Mouse (Mus musculus) liver, embryonic 16.5 days (tissue): ENCODE data around the gene Sdr39u1. TPM values are rescaled to one million over a fixed set of nuclear protein-coding genes. Genes with fewer than 3 reads are reported as not detected.

Source experiments
- ATAC-seq: fragments of 200-750 bp; cut with Nextera tagmentation; 2 replicates; pipeline ENCODE4 v1.8.0; 2017; ENCODE audit warnings: low read depth, mild to moderate bottlenecking, moderate number of reproducible peaks, moderate library complexity
- H3K27ac ChIP-seq: fragments of 300-500 bp; sonication (generic); 2 replicates; pipeline ENCODE4 v1.5.1; 2014; ENCODE audit warnings: mild to moderate bottlenecking, low read length
- H3K27me3 ChIP-seq: fragments of 300-500 bp; sonication (generic); 2 replicates; pipeline ENCODE4 v1.6.1; 2014; ENCODE audit warnings: low read depth, low read length, mixed read lengths; ENCODE audit not compliant: control insufficient read depth, insufficient read depth
- H3K36me3 ChIP-seq: fragments of 300-500 bp; sonication (generic); 2 replicates; pipeline ENCODE4 v1.6.1; 2014; ENCODE audit warnings: mild to moderate bottlenecking; ENCODE audit not compliant: control insufficient read depth, insufficient read depth
- H3K4me1 ChIP-seq: fragments of 300-500 bp; sonication (generic); 2 replicates; pipeline ENCODE4 v1.6.1; 2014; ENCODE audit warnings: low read depth, low read length, mixed read lengths; ENCODE audit not compliant: control insufficient read depth
- H3K4me2 ChIP-seq: fragments of 300-500 bp; sonication (generic); 2 replicates; pipeline ENCODE4 v1.6.1; 2014; ENCODE audit warnings: low read depth, low read length, mixed read lengths
- H3K4me3 ChIP-seq: fragments of 300-500 bp; sonication (generic); 2 replicates; pipeline ENCODE4 v1.5.1; 2014; ENCODE audit warnings: low read depth, mild to moderate bottlenecking, low read length
- H3K9ac ChIP-seq: fragments of 300-500 bp; sonication (generic); 2 replicates; pipeline ENCODE4 v1.6.1; 2014; ENCODE audit warnings: low read depth, low read length
- H3K9me3 ChIP-seq: fragments of 300-500 bp; sonication (generic); replicated peaks from 2 replicates; pipeline ENCODE4 v1.6.1; 2016; ENCODE audit warnings: low read length; ENCODE audit not compliant: control insufficient read depth
- WGBS: fragments of 180-500 bp; shearing (Covaris S2); extraction: QIAGEN DNeasy Blood & Tissue Kit; methylation state at CpG from one replicate; pipeline ENCODE4 v1.1.7; 2014; ENCODE audit not compliant: insufficient replicate concordance; 5-methylcytosine and 5-hydroxymethylcytosine counted together
- polyA plus RNA-seq: library from polyadenylated mRNA; unstranded; fragments of >200 nt; fragmentation: Nextera tagmentation; extraction: Ambion mirVana; gene quantifications from 2 replicates; pipeline ENCODE4 v1.2.1, GENCODE M21; 2015

Gene Sdr39u1
- polyA plus RNA-seq, 1 experiment from 2014 or later = 14.6 TPM

DNA sequence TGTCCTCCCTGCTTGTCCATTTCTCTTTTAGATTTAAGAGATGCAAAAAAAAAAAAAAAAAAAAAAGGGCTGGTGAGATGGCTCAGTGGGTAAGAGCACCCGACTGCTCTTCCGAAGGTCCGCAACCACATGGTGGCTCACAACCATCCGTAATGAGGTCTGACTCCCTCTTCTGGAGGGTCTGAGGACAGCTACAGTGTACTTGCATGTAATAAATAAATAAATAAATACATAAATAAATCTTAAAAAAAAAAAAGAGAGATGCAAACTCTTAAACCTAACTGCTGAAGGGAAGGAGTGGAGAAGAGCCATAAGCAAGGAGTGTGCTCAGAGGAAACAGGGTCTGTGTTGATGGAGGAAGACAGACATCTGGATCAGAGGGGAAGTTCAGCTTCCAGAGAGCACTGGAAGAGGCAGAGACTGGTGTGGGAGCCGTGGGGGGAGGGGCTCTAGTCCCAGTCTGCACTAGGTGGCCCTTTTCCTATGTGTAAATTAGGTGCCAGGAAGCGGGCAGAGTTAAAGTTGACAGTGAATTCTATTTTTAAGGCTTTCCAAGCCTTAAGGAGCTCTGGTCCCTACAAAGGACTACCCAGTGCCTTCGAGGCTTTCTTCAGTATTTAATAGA, 21.7 kb downstream of the Sdr39u1 start:
- Histone ChIP-seq H3K4me2 (no peak overlapping the region), H3K4me1 (peaks cover 18% of the 10 kb centered on the region), H3K36me3 (no peaks in the 10 kb centered on the region), H3K27me3 (peaks cover 3% of the 10 kb centered on the region; the same call in 1 of the 2 replicates), H3K9ac (no peak overlapping the region), H3K27ac (no peak overlapping the region), H3K9me3 (no peaks in the 10 kb centered on the region), H3K4me3 (no peak overlapping the region)
- WGBS = 8% methylated on average over 7 of the region's 7 CpGs
- no peak for ATAC-seq

DNA sequence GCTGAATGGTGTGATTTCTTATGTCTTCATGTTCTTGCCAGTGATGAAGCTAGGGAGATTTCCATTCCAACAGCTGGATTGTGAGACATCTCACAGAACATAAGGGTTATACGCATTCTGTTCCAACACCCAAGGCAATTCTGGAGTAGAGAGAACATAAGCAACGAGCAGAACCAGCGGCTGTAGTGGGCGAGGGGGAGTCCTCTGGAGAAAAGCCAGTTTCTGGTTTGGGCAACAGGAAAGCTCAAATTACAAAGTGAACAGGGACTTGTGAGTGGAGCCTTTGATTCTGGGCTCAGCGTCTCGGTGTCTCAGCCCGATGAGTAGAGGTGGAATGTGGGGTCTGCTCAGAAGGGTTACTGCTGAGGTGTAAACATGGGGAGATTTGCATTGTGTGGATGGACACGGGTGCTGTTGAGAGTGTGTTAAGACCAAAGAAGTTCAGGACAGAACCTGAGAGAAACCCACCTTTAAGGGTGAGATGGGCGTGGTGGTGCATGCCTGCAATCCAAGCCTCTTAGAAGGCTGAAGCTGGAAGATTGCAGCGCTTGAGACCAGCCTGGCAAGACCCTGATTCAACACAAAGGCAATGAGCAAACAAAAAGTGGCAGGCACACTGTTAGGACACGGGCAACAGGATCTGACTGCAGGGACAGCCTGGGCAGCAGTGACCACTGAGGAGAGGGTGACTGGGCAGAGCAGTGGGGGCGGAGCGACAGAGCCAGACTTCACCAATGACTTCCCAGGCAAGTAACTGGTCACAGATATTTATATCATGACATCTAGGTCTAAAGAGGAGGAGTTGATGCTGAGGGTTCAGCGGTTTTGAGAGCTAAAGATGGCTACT, 22.4 kb downstream of the Sdr39u1 start:
- peaks cover 12% of the 10 kb centered on the region for H3K4me1 ChIP-seq
- H3K27ac ChIP-seq = no peak overlapping the region
- H3K4me3 ChIP-seq = no peak overlapping the region
- H3K9me3 ChIP-seq = no peaks in the 10 kb centered on the region
- H3K9ac ChIP-seq = no peak overlapping the region
- no peak overlapping the region for H3K4me2 ChIP-seq
- H3K27me3 ChIP-seq = peaks cover 3% of the 10 kb centered on the region; the same call in 1 of the 2 replicates
- WGBS = 26% methylated on average over 14 of the region's 14 CpGs
- H3K36me3 ChIP-seq = no peaks in the 10 kb centered on the region
- ATAC-seq = no peak

DNA sequence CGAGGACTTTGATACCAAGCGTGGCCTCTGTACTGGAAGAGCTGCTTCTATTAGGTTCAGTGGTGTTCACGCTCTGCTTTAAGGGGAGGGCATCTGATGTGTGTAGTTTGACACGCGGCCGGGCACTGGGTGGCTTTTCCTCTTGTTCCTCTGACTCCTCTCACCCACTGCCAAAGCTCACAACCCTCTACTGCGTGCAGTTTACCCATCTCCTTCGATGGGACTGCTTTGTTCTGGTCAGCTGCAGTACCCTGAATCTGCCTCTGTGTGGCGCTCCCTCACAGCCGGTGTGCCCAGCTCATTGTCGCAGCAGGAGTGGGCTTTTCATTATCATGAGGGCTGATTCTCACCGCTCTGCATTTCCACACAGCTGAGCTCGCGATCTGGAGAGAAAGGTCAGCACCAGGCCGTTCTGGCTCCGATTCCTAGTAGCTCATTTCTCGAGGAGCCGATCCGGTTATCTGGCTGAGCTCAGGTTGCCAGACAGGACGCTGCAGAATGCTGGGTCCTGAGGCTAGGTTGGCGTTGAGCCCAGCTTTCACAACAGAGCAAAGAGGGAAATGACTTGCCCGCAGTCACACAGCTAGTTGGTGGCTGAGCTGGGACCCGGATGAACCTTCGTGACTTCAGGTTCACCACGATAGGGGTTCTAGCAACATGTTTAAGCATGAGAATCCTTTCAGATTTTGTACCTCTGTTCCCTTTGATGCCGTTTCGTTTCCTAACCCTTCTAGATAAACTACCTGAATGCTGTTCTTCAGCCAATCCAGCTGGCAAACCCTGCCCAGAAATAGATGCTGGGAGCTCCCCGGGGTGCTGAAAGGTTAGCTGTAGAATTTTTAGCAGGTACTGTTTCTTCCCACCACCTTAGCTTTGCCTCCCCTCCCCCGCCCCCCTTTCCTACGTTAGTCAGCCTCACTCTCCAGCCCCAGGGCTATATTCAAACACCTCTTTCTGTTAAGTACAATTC, 26.1 kb downstream of the Sdr39u1 start:
- Histone ChIP-seq H3K9ac (peak overlapping the region; percentile 40; the same call in 1 of the 2 replicates), H3K4me1 (peaks cover 4% of the 10 kb centered on the region), H3K27me3 (peaks cover 3% of the 10 kb centered on the region; the same call in 1 of the 2 replicates), H3K36me3 (no peaks in the 10 kb centered on the region), H3K4me2 (peak overlapping the region; percentile 66), H3K27ac (no peak overlapping the region), H3K4me3 (peak overlapping the region; percentile 38), H3K9me3 (no peaks in the 10 kb centered on the region)
- WGBS = 10% methylated on average over 30 of the region's 30 CpGs
- peak; percentile 40 for ATAC-seq

DNA sequence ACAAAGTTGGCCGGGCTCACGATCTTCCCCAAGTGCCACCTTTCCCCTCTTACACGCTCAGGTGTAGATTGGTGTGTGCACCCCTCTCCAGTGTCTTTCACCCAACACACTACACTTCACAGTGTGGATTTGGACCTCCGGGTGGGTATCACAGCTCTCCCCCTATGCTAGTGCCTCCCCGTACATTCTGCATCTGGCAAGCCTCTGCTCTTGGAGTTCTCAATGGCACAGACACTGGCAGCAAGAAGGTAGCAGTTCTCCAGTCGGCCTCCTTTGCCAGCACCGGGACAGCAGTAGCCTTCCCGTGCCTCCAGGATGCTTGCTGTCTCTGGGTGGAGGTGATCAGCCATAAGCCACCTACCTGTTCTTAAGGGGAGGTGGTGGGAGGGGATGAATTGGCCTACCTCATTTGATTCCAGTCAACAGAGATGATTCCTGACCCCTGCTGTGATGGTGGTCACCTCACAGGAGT, 26.8 kb downstream of the Sdr39u1 start:
- Histone ChIP-seq H3K27ac (no peak overlapping the region), H3K36me3 (no peaks in the 10 kb centered on the region), H3K4me1 (peaks cover 4% of the 10 kb centered on the region), H3K27me3 (peaks cover 3% of the 10 kb centered on the region; the same call in 1 of the 2 replicates), H3K4me3 (no peak overlapping the region), H3K9me3 (no peaks in the 10 kb centered on the region), H3K9ac (no peak overlapping the region), H3K4me2 (no peak overlapping the region; the same call in 1 of the 2 replicates)
- ATAC-seq = no peak
- WGBS = 64% methylated on average over 8 of the region's 8 CpGs

DNA sequence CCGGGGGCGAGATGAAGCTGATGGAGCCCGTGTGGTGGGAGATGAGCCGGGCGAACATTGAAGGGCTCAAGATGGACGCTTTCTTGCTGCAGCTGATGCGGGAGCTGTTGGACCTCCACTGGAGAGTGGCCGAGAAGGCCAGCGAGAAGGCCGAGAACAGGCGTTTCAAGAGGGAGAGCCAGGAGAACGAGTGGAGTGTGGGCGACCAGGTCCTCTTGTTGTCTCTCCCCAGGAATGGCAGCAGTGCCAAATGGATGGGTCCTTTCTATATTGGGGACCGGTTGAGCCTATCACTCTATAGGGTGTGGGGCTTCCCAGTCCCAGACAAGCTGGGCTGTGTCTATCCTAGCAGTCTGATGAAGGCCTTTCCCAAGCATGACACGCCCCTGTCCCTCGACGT, 27.5 kb downstream of the Sdr39u1 start:
- H3K27ac ChIP-seq = no peak overlapping the region
- WGBS = 78% methylated on average over 17 of the region's 17 CpGs

DNA sequence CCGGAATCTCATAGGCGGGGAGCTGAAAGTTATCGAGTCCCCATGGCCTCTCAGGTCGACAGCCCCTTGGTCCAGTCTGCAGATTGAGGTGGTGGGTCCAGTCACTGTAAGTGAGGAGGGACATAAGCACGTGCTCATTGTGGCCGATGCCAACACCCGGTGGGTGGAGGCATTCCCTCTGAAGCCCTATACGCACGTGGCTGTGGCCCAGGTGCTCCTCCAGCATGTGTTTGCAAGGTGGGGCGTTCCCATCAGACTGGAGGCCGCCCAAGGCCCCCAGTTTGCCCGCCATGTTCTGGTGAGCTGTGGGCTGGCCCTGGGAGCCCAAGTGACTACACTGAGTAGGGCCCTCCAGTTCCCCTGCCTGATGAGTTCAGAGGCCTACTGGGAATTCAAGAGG, 28.1 kb downstream of the Sdr39u1 start:
- Histone ChIP-seq H3K4me3 (no peak overlapping the region), H3K36me3 (no peaks in the 10 kb centered on the region; the same call in 1 of the 2 replicates), H3K4me1 (peaks cover 4% of the 10 kb centered on the region), H3K9ac (no peak overlapping the region), H3K4me2 (no peak overlapping the region), H3K27me3 (peaks cover 3% of the 10 kb centered on the region; the same call in 1 of the 2 replicates), H3K9me3 (no peaks in the 10 kb centered on the region), H3K27ac (no peak overlapping the region)
- 76% methylated on average over 12 of the region's 12 CpGs for WGBS
- no peak for ATAC-seq

More for the DNA sequence above, 27.5 kb downstream of the Sdr39u1 start:
- Histone ChIP-seq H3K27me3 (peaks cover 3% of the 10 kb centered on the region; the same call in 1 of the 2 replicates), H3K9ac (no peak overlapping the region), H3K36me3 (no peaks in the 10 kb centered on the region; the same call in 1 of the 2 replicates), H3K9me3 (no peaks in the 10 kb centered on the region), H3K4me3 (no peak overlapping the region), H3K4me1 (peaks cover 4% of the 10 kb centered on the region), H3K4me2 (no peak overlapping the region)
- ATAC-seq = no peak

DNA sequence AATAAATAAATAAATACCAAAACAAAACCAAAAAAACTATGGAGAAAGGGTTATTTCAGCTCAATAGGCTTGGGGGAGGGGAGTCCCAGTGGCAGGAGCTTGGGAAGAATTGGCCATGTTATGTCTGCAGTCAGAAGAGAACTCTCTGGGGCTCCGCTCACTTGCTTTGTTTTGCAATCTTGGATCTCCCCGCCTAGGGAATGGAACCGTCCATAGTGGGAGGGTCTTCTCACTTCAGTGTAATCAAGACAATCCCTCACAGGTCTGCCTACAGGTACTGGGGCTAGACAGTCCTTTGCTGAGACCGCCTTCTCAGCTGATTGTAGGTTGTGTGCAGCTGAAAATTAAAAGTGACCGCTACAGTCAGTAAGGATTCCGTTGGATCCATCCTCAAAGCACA, 30.6 kb downstream of the Sdr39u1 start:
- no peak for ATAC-seq
- Histone ChIP-seq H3K9ac (no peak overlapping the region), H3K4me1 (peaks cover 4% of the 10 kb centered on the region), H3K36me3 (no peaks in the 10 kb centered on the region; the same call in 1 of the 2 replicates), H3K9me3 (no peaks in the 10 kb centered on the region), H3K27me3 (no peaks in the 10 kb centered on the region), H3K4me2 (no peak overlapping the region), H3K4me3 (no peak overlapping the region), H3K27ac (no peak overlapping the region)
- WGBS = 80% methylated on average over 6 of the region's 6 CpGs

DNA sequence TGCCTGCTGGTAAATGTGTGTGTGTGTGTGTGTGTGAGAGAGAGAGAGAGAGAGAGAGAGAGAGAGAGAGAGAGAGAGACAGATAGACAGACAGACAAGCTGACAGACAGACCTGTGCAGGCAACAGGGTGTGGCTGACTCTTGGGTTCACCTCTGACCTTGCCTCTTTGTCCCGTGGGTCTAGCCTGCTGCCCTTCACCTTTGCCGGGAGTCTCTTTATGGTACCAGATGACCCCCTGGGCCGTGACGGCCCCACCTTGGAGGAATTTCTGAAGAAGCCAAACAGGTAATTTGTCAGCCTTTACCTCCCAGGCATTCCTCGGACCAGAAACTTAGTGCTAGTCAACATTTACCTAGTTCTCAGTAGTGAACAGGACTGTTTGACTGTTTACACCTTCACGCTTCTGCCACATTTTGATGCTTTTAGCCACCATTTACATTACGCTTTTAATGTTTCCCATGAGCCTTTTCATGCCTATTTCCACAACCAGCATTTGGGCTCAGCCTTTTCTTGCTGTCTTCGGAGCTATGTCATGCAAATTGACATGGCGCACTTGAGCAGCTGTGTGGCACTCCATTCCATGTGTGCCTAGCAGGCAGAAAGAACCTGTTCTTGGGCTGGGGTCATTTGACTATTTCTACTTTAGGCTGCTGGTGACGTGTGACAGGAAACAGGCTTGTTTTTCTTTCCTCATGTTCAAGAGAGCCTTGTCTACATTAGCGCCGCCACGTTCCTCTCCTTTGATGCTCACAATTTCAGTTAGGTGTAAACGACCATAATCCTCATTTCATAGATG, 31.7 kb downstream of the Sdr39u1 start:
- no peaks in the 10 kb centered on the region for H3K9me3 ChIP-seq
- H3K4me1 ChIP-seq = no peaks in the 10 kb centered on the region; the same call in 1 of the 2 replicates
- H3K27me3 ChIP-seq = no peaks in the 10 kb centered on the region
- no peaks in the 10 kb centered on the region; the same call in 1 of the 2 replicates for H3K36me3 ChIP-seq
- WGBS = 73% methylated on average over 14 of the region's 14 CpGs
- H3K27ac ChIP-seq = no peak overlapping the region
- H3K4me2 ChIP-seq = no peak overlapping the region
- no peak for ATAC-seq
- H3K4me3 ChIP-seq = no peak overlapping the region
- no peak overlapping the region for H3K9ac ChIP-seq
